Mouse (Mus musculus) embryonic facial prominence, embryonic 13.5 days (tissue): ENCODE measurements around the gene 1110032F04Rik. TPM values are rescaled to one million over a fixed set of nuclear protein-coding genes. Genes with fewer than 3 reads are reported as not detected.

ENCODE experiments used
- polyA plus RNA-seq: library from polyadenylated mRNA; unstranded; fragments of >200 nt; fragmentation: Nextera tagmentation; extraction: Ambion mirVana; gene quantifications from 2 replicates; pipeline ENCODE4 v1.2.1, GENCODE M21; 2015

1110032F04Rik gene
- polyA plus RNA-seq, 1 experiment from 2014 or later = 0.73 TPM

Other genes with a start within 250 kb of the 1110032F04Rik start
- 0.22 TPM in 1 of 2 replicates, not detected in the other for gene Il12a, start 178.9 kb upstream of the 1110032F04Rik start, polyA plus RNA-seq
- 18.6 and 22.6 TPM in 2 replicates for gene Ift80, start 135.0 kb downstream of the 1110032F04Rik start, polyA plus RNA-seq
- gene Smc4, start 135.2 kb downstream of the 1110032F04Rik start, polyA plus RNA-seq = 167 and 188 TPM in 2 replicates
- 120 and 124 TPM in 2 replicates for gene Trim59, start 175.2 kb downstream of the 1110032F04Rik start, polyA plus RNA-seq